Mouse (Mus musculus) ES-E14 (cell line): ENCODE measurements at regions not wholly inside any gene's neighbourhood (a gene's known extent, or its start where the extent isn't known, plus 50 kb on each side); places are given as distances from the start of the nearest gene placed in this dataset.

ENCODE experiments used
- DNase-seq: peaks from one replicate; pipeline ENCODE4 v3.0.0-alpha.2; 2013; ENCODE audit warnings: low read depth, low spot score
- H3K27ac ChIP-seq: 2 replicates; pipeline ENCODE4 v1.5.1; 2012; ENCODE audit warnings: low read depth, mild to moderate bottlenecking, low read length, moderate library complexity, mixed read lengths; ENCODE audit not compliant: poor library complexity, insufficient read depth, severe bottlenecking
- H3K36me3 ChIP-seq: 2 replicates; pipeline ENCODE4 v1.6.1; 2012; ENCODE audit warnings: mild to moderate bottlenecking, low read length, moderate library complexity, mixed read lengths; ENCODE audit not compliant: control insufficient read depth, poor library complexity, insufficient read depth, severe bottlenecking
- H3K4me1 ChIP-seq, 2 experiments: fragments of 150-350 bp in 1 of 2; sonication (generic) in 1 of 2; 2 replicates each; pipeline ENCODE4 v1.6.1; 2012; ENCODE audit warnings: low read length in 2 of 2, mild to moderate bottlenecking in 1 of 2, mixed read lengths in 1 of 2; ENCODE audit not compliant: control insufficient read depth in 2 of 2, insufficient read depth in 2 of 2, poor library complexity in 1 of 2
- H3K4me3 ChIP-seq, 2 experiments: fragments of 150-350 bp in 1 of 2; sonication (generic) in 1 of 2; 2 replicates each; pipeline ENCODE4 v1.5.1; 2012; ENCODE audit warnings: low read length in 2 of 2, low read depth in 1 of 2, mild to moderate bottlenecking in 1 of 2, mixed read lengths in 1 of 2; ENCODE audit not compliant: insufficient read depth in 1 of 2, poor library complexity in 1 of 2, severe bottlenecking in 1 of 2
- H3K9ac ChIP-seq: 2 replicates; pipeline ENCODE4 v1.6.1; 2012; ENCODE audit warnings: low read depth, mild to moderate bottlenecking, low read length, mixed read lengths; ENCODE audit not compliant: poor library complexity, insufficient read depth, severe bottlenecking
- H3K9me3 ChIP-seq: fragments of 150-350 bp; sonication (generic); 2 replicates; pipeline ENCODE4 v1.6.1; 2012; ENCODE audit warnings: low read depth, mild to moderate bottlenecking, low read length; ENCODE audit not compliant: control insufficient read depth, insufficient read depth
- CHD2 ChIP-seq: IDR thresholded peaks from 2 replicates; pipeline ENCODE4 v1.6.1; 2014; ENCODE audit warnings: mild to moderate bottlenecking, low read depth, low read length, inconsistent platforms
- HCFC1 ChIP-seq: IDR thresholded peaks from 2 replicates; pipeline ENCODE4 v1.6.1; 2012; ENCODE audit warnings: low read length, inconsistent platforms, borderline replicate concordance; ENCODE audit not compliant: insufficient read depth
- MAFK ChIP-seq: IDR thresholded peaks from 2 replicates; pipeline ENCODE4 v1.6.1; 2014; ENCODE audit warnings: mild to moderate bottlenecking, low read depth, low read length, inconsistent platforms; ENCODE audit not compliant: insufficient read depth
- ZC3H11A ChIP-seq: IDR thresholded peaks from 2 replicates; pipeline ENCODE4 v1.6.1; 2012; ENCODE audit warnings: low read depth, mild to moderate bottlenecking, inconsistent platforms, low read length, borderline replicate concordance
- ZNF384 ChIP-seq: IDR thresholded peaks from 2 replicates; pipeline ENCODE4 v1.6.1; 2012; ENCODE audit warnings: low read depth, low read length, inconsistent platforms
- in situ Hi-C, 2 experiments: fragments of 600-800 bp; cut with MboI; formaldehyde crosslinking; loops; one replicate each; pipeline ENCODE4 v1.15.1; 2025; ENCODE audit warnings: low sequenced_read_pairs in 2 of 2, inconsistent platforms in 1 of 2; ENCODE audit not compliant: unreplicated experiment in 2 of 2

GRCm38 (mm10) chr11:42811487-42811886, 224.1 kb upstream of the Gm9972 start:
- no peak overlapping the region for H3K27ac ChIP-seq
- H3K9me3 ChIP-seq = no peaks in the 10 kb centered on the region
- TF ChIP-seq HCFC1 = no peak
- TF ChIP-seq ZC3H11A = no peak
- no peak for TF ChIP-seq CHD2
- TF ChIP-seq MAFK = no peak
- no peak for TF ChIP-seq ZNF384
- H3K4me1 ChIP-seq = no peaks in the 10 kb centered on the region
- DNase-seq = no peak
- in situ Hi-C loops = no loop called here
- H3K36me3 ChIP-seq = no peaks in the 10 kb centered on the region
- H3K9ac ChIP-seq = no peak overlapping the region
- H3K4me3 ChIP-seq = no peak overlapping the region

- Histone ChIP-seq H3K9me3 (no peaks in the 10 kb centered on the region), H3K27ac (no peak overlapping the region), H3K4me1 (no peaks in the 10 kb centered on the region), H3K4me3 (no peak overlapping the region), H3K9ac (no peak overlapping the region), H3K36me3 (no peaks in the 10 kb centered on the region)
- in situ Hi-C loops = no loop called here
- no peak for DNase-seq
- TF ChIP-seq MAFK (no peak), ZNF384 (no peak), ZC3H11A (no peak), CHD2 (no peak), HCFC1 (no peak)
Measured at GRCm38 (mm10) chr11:42815753-42816152, 219.8 kb upstream of the Gm9972 start.

- no peak overlapping the region for H3K9ac ChIP-seq
- TF ChIP-seq ZNF384 (no peak), ZC3H11A (no peak), HCFC1 (no peak)
- no peaks in the 10 kb centered on the region for H3K9me3 ChIP-seq
- in situ Hi-C loops = no loop called here
- H3K36me3 ChIP-seq = no peaks in the 10 kb centered on the region
- no peak for DNase-seq
- no peaks in the 10 kb centered on the region for H3K4me1 ChIP-seq
- no peak overlapping the region for H3K27ac ChIP-seq
- H3K4me3 ChIP-seq = no peak overlapping the region
Measured at GRCm38 (mm10) chr11:42822835-42823234, 212.7 kb upstream of the Gm9972 start.

GRCm38 (mm10) chr11:42845795-42846194, 189.8 kb upstream of the Gm9972 start:
- no peak overlapping the region for H3K4me3 ChIP-seq
- no peaks in the 10 kb centered on the region for H3K36me3 ChIP-seq
- no peaks in the 10 kb centered on the region for H3K4me1 ChIP-seq
- H3K9ac ChIP-seq = no peak overlapping the region
- in situ Hi-C loops = no loop called here
- DNase-seq = no peak
- no peak overlapping the region for H3K27ac ChIP-seq
- TF ChIP-seq ZC3H11A = no peak
- no peak for TF ChIP-seq CHD2
- TF ChIP-seq ZNF384 = no peak
- TF ChIP-seq MAFK = no peak
- TF ChIP-seq HCFC1 = no peak
- H3K9me3 ChIP-seq = no peaks in the 10 kb centered on the region

- H3K4me3 ChIP-seq = no peak overlapping the region
- H3K9me3 ChIP-seq = no peaks in the 10 kb centered on the region
- H3K4me1 ChIP-seq = no peaks in the 10 kb centered on the region
- in situ Hi-C loops = no loop called here
- H3K9ac ChIP-seq = no peak overlapping the region
- H3K36me3 ChIP-seq = no peaks in the 10 kb centered on the region
- H3K27ac ChIP-seq = no peak overlapping the region
- TF ChIP-seq HCFC1 (no peak), ZC3H11A (no peak), ZNF384 (no peak), CHD2 (no peak), MAFK (no peak)
- DNase-seq = no peak
Measured at GRCm38 (mm10) chr11:42854411-42854810, 181.1 kb upstream of the Gm9972 start.
